Mouse (Mus musculus): Measurements from ENCODE around the gene Gm16253.

DNA sequence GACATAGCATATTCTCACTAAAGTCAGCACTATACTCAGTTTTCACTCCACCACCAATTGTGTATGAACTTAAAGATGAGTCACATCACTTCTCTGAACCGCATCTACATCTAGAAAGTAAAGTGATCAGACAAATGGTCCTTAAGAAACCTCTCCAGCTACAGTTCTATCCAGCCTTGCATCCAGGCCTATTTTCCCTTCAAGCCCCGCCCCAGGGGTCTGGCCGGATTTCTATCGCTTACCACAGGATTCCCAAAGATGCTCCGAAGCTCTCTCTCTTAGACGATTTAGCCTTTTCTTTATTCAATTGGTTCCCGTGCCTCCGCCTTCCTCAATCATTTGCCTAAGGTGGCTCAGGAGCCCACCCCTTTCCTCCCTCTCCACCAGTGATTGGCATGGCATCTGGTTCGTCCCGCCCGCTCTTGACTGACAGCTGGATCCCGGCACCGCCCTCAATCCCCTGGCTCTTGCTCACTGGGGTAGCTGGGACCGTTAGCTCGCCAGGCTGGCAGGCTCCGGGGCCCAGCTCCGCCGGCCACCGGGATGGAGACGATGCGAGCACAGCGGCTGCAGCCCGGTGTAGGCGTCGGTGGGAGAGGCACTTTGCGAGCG is 24.0 kb downstream of the Gm16253 start, which contains the start of gene Lix1l:
- TF ChIP-seq CTCF (IDR thresholded peaks at IDR 0.05; ENCODE audit: borderline replicate concordance, control insufficient read depth, extremely low read depth, insufficient read depth, low read length, poor library complexity) (no peak), POLR2A (IDR thresholded peaks at IDR 0.05; ENCODE audit: control insufficient read depth, extremely low read depth, insufficient read depth, low read length, poor library complexity) (peak; percentile 37; the same call in 1 of the 2 replicates)
